Mouse (Mus musculus) frontal cortex, postnatal 25 days (tissue): ENCODE measurements around the gene Exoc3l.
"Not testable (repeated sequence)": the region's sequence is repeated elsewhere in the genome, so short reads cannot be mapped to it uniquely, and the experiment has no call there.

ENCODE experiments used
- DNase-seq, 2 experiments: peaks; one replicate each; pipeline ENCODE4 v3.0.0; 2022; ENCODE audit warnings: low spot score in 2 of 2

Gene Exoc3l

GRCm38 (mm10) chr8:105291802-105292201 is 4.1 kb downstream of the Exoc3l start:
- not testable (repeated sequence) for DNase-seq

GRCm38 (mm10) chr8:105291364-105291763 is 4.5 kb downstream of the Exoc3l start:
- not testable (repeated sequence) for DNase-seq

- DNase-seq, result peak; percentile 59 to 72
Measured at GRCm38 (mm10) chr8:105290554-105291314, 5.2 kb downstream of the Exoc3l start.

GRCm38 (mm10) chr8:105289805-105290460 is 6.0 kb downstream of the Exoc3l start, which contains the start of gene 4931428F04Rik:
Gene 4931428F04Rik (minus strand): TSS chr8:105289864.
- no peak for DNase-seq

GRCm38 (mm10) chr8:105288958-105289732 is 6.8 kb downstream of the Exoc3l start:
- peak; percentile 91 to 92 for DNase-seq

- no peak for DNase-seq
Measured at GRCm38 (mm10) chr8:105288231-105288630, 7.7 kb downstream of the Exoc3l start.

GRCm38 (mm10) chr8:105286907-105287306 is 9.0 kb downstream of the Exoc3l start:
- no peak for DNase-seq

GRCm38 (mm10) chr8:105285514-105285913 is 10.4 kb downstream of the Exoc3l start:
- DNase-seq, result no peak

- no peak for DNase-seq
Measured at GRCm38 (mm10) chr8:105283074-105283473, 12.8 kb downstream of the Exoc3l start.

- no peak for DNase-seq
Measured at GRCm38 (mm10) chr8:105282239-105282638, 13.7 kb downstream of the Exoc3l start.

- no peak for DNase-seq
Measured at GRCm38 (mm10) chr8:105281821-105282220, 14.1 kb downstream of the Exoc3l start.

- no peak for DNase-seq
Measured at GRCm38 (mm10) chr8:105280567-105280966, 15.3 kb downstream of the Exoc3l start.

GRCm38 (mm10) chr8:105278911-105279334 is 17.0 kb downstream of the Exoc3l start:
- DNase-seq, result peak in 1 of 2 experiments; percentile 72

GRCm38 (mm10) chr8:105276292-105277120 is 19.4 kb downstream of the Exoc3l start:
- DNase-seq, result no peak

GRCm38 (mm10) chr8:105275840-105276239 is 20.1 kb downstream of the Exoc3l start, which contains the start of gene Nol3:
Gene Nol3 (plus strand): TSS chr8:105276140.
- DNase-seq, result no peak

GRCm38 (mm10) chr8:105275387-105275786 is 20.5 kb downstream of the Exoc3l start:
- DNase-seq, result no peak

- DNase-seq, result no peak
Measured at GRCm38 (mm10) chr8:105270916-105271186, 25.1 kb downstream of the Exoc3l start.

GRCm38 (mm10) chr8:105270101-105270915 is 25.6 kb downstream of the Exoc3l start:
- no peak for DNase-seq

- DNase-seq, result no peak
Measured at GRCm38 (mm10) chr8:105269461-105269947, 26.4 kb downstream of the Exoc3l start, which contains the start of gene Hsf4. Gene Hsf4 (plus strand): TSS chr8:105269801.

- no peak for DNase-seq
Measured at GRCm38 (mm10) chr8:105269075-105269458, 26.8 kb downstream of the Exoc3l start.
